Mouse (Mus musculus): ENCODE data around the gene Sec22b. TPM values are rescaled to one million over a fixed set of nuclear protein-coding genes. Genes with fewer than 3 reads are reported as not detected.

The Sec22b gene
- total RNA-seq, 1 experiment = 44.4 TPM

DNA sequence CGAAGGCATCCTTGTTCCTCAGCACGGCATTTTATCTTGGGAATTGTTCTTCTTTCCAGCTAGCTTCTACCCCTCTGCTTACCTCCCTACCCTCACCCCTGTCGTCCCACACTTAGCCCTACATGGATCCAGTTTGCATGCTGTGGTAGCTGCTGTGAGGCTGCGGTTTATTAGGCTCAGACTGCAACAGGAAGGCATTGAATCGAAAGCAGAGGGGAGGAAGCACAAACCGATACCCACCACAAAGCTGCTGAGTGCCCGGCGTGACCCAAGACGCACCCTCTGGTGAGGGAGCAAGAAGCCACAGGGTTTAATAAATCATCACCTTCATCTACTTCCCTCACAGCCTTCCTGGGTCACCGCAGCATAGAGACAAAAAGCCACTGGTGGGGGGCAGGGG, 31.1 kb downstream of the Sec22b start:
- Histone ChIP-seq H3K9ac (ENCODE audit: insufficient read depth, low read depth, low read length, poor library complexity, severe bottlenecking) (no peak overlapping the region), H3K4me3 (ENCODE audit: insufficient read depth in 1 of 2, low read depth in 1 of 2, low read length in 2 of 2, poor library complexity in 1 of 2, severe bottlenecking in 1 of 2) (no peak overlapping the region), H3K4me1 (ENCODE audit: control insufficient read depth in 2 of 2, insufficient read depth in 2 of 2, low read length in 2 of 2, poor library complexity in 1 of 2) (peaks cover 0 to 6% of the 10 kb centered on the region in 2 experiments; a peak in 2 of 4 replicates), H3K9me3 (ENCODE audit: control insufficient read depth, insufficient read depth, low read depth, low read length) (no peaks in the 10 kb centered on the region), H3K36me3 (ENCODE audit: control insufficient read depth, insufficient read depth, low read length, poor library complexity, severe bottlenecking) (no peaks in the 10 kb centered on the region), H3K27ac (ENCODE audit: insufficient read depth, low read depth, low read length, poor library complexity, severe bottlenecking) (no peak overlapping the region)
- TF ChIP-seq MAFK (IDR thresholded peaks at IDR 0.05; ENCODE audit: insufficient read depth, low read depth, low read length) (no peak), ZC3H11A (IDR thresholded peaks at IDR 0.05; ENCODE audit: borderline replicate concordance, low read depth, low read length) (no peak), HCFC1 (IDR thresholded peaks at IDR 0.05; ENCODE audit: borderline replicate concordance, insufficient read depth, low read length) (no peak), ZNF384 (IDR thresholded peaks at IDR 0.05; ENCODE audit: low read depth, low read length) (no peak), CHD2 (IDR thresholded peaks at IDR 0.05; ENCODE audit: low read depth, low read length) (no peak)
- no peak for DNase-seq (ENCODE audit: low read depth, low spot score)
- in situ Hi-C loops (cut with MboI; ENCODE audit: low sequenced_read_pairs in 2 of 2, unreplicated experiment in 2 of 2) = no loop called here

GRCm38 (mm10) chr3:97932771-97933170, 31.8 kb downstream of the Sec22b start:
- DNase-seq (ENCODE audit: low read depth, low spot score) = no peak
- Histone ChIP-seq H3K4me3 (ENCODE audit: insufficient read depth in 1 of 2, low read depth in 1 of 2, low read length in 2 of 2, poor library complexity in 1 of 2, severe bottlenecking in 1 of 2) (no peak overlapping the region), H3K36me3 (ENCODE audit: control insufficient read depth, insufficient read depth, low read length, poor library complexity, severe bottlenecking) (no peaks in the 10 kb centered on the region), H3K4me1 (ENCODE audit: control insufficient read depth in 2 of 2, insufficient read depth in 2 of 2, low read length in 2 of 2, poor library complexity in 1 of 2) (peaks cover 0 to 6% of the 10 kb centered on the region in 2 experiments; a peak in 2 of 4 replicates), H3K9ac (ENCODE audit: insufficient read depth, low read depth, low read length, poor library complexity, severe bottlenecking) (no peak overlapping the region), H3K27ac (ENCODE audit: insufficient read depth, low read depth, low read length, poor library complexity, severe bottlenecking) (no peak overlapping the region), H3K9me3 (ENCODE audit: control insufficient read depth, insufficient read depth, low read depth, low read length) (no peaks in the 10 kb centered on the region)
- TF ChIP-seq HCFC1 (IDR thresholded peaks at IDR 0.05; ENCODE audit: borderline replicate concordance, insufficient read depth, low read length) = no peak
- TF ChIP-seq ZC3H11A (IDR thresholded peaks at IDR 0.05; ENCODE audit: borderline replicate concordance, low read depth, low read length) = no peak
- TF ChIP-seq CHD2 (IDR thresholded peaks at IDR 0.05; ENCODE audit: low read depth, low read length) = no peak
- no peak for TF ChIP-seq ZNF384 (IDR thresholded peaks at IDR 0.05; ENCODE audit: low read depth, low read length)
- no peak for TF ChIP-seq MAFK (IDR thresholded peaks at IDR 0.05; ENCODE audit: insufficient read depth, low read depth, low read length)
- in situ Hi-C loops (cut with MboI; ENCODE audit: low sequenced_read_pairs in 2 of 2, unreplicated experiment in 2 of 2) = no loop called here

DNA sequence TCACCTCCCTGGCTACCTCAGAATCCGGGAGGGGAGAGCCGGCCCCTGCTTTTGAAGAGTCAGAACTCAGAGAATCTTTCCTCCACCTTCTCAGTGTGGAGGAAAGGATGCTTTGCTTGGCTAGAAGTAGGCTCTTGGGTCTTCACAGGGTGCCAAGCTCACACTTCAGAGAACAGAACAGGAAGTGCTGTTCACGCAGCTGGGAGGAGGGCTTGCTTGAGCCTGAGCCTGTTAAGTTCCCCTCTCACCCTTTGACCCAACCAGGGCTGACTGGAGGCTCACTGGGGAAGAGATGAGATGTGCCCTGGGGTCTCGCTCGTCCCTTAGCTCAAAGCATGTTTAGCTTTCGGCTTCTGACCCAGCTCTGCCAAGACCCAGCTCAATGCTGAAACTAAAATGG, 32.3 kb downstream of the Sec22b start:
- no peak for TF ChIP-seq CHD2 (IDR thresholded peaks at IDR 0.05; ENCODE audit: low read depth, low read length)
- no peak for TF ChIP-seq ZNF384 (IDR thresholded peaks at IDR 0.05; ENCODE audit: low read depth, low read length)
- Histone ChIP-seq H3K9ac (ENCODE audit: insufficient read depth, low read depth, low read length, poor library complexity, severe bottlenecking) (no peak overlapping the region), H3K9me3 (ENCODE audit: control insufficient read depth, insufficient read depth, low read depth, low read length) (no peaks in the 10 kb centered on the region), H3K27ac (ENCODE audit: insufficient read depth, low read depth, low read length, poor library complexity, severe bottlenecking) (no peak overlapping the region), H3K36me3 (ENCODE audit: control insufficient read depth, insufficient read depth, low read length, poor library complexity, severe bottlenecking) (no peaks in the 10 kb centered on the region), H3K4me3 (ENCODE audit: insufficient read depth in 1 of 2, low read depth in 1 of 2, low read length in 2 of 2, poor library complexity in 1 of 2, severe bottlenecking in 1 of 2) (no peak overlapping the region), H3K4me1 (ENCODE audit: control insufficient read depth in 2 of 2, insufficient read depth in 2 of 2, low read length in 2 of 2, poor library complexity in 1 of 2) (peaks cover 0 to 6% of the 10 kb centered on the region in 2 experiments; a peak in 2 of 4 replicates)
- in situ Hi-C loops (cut with MboI; ENCODE audit: low sequenced_read_pairs in 2 of 2, unreplicated experiment in 2 of 2) = no loop called here
- DNase-seq (ENCODE audit: low read depth, low spot score) = no peak

DNA sequence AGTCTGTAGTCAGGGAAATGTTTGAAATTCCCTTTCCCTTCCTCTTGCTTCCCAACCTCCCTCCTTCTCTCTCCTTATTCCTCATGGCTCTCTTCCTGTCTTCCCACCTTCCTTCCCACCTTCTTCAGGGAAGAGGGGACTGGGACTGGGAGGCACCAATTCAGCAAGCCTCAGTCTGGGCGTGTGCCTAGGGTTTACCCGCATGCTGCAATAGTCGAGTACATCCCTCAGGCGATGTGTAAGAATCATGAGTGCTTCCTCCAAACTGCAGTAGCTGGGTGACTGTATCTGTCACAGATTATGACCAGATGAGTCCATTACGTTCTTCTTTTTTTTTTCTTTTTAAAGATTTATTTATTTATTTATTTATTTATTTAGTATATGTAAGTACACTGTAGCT, 32.8 kb downstream of the Sec22b start:
- Histone ChIP-seq H3K36me3 (ENCODE audit: control insufficient read depth, insufficient read depth, low read length, poor library complexity, severe bottlenecking) (no peaks in the 10 kb centered on the region), H3K27ac (ENCODE audit: insufficient read depth, low read depth, low read length, poor library complexity, severe bottlenecking) (no peak overlapping the region), H3K9ac (ENCODE audit: insufficient read depth, low read depth, low read length, poor library complexity, severe bottlenecking) (no peak overlapping the region), H3K4me1 (ENCODE audit: control insufficient read depth in 2 of 2, insufficient read depth in 2 of 2, low read length in 2 of 2, poor library complexity in 1 of 2) (peaks cover 0 to 6% of the 10 kb centered on the region in 2 experiments; a peak in 2 of 4 replicates), H3K4me3 (ENCODE audit: insufficient read depth in 1 of 2, low read depth in 1 of 2, low read length in 2 of 2, poor library complexity in 1 of 2, severe bottlenecking in 1 of 2) (no peak overlapping the region), H3K9me3 (ENCODE audit: control insufficient read depth, insufficient read depth, low read depth, low read length) (no peaks in the 10 kb centered on the region)
- in situ Hi-C loops (cut with MboI; ENCODE audit: low sequenced_read_pairs in 2 of 2, unreplicated experiment in 2 of 2) = no loop called here
- TF ChIP-seq HCFC1 (IDR thresholded peaks at IDR 0.05; ENCODE audit: borderline replicate concordance, insufficient read depth, low read length) = no peak
- TF ChIP-seq CHD2 (IDR thresholded peaks at IDR 0.05; ENCODE audit: low read depth, low read length) = no peak
- no peak for TF ChIP-seq ZNF384 (IDR thresholded peaks at IDR 0.05; ENCODE audit: low read depth, low read length)
- TF ChIP-seq MAFK (IDR thresholded peaks at IDR 0.05; ENCODE audit: insufficient read depth, low read depth, low read length) = no peak
- no peak for TF ChIP-seq ZC3H11A (IDR thresholded peaks at IDR 0.05; ENCODE audit: borderline replicate concordance, low read depth, low read length)
- DNase-seq (ENCODE audit: low read depth, low spot score) = no peak

All from ES-E14 (cell line).